Mouse (Mus musculus) liver, adult (tissue): Measurements from ENCODE around the gene Nkpd1.

Source experiments
- GATA4 ChIP-seq: IDR thresholded peaks from 2 replicates; pipeline ENCODE4 v1.6.1; 2014; ENCODE audit warnings: mild to moderate bottlenecking, low read length; ENCODE audit not compliant: insufficient replicate concordance

The Nkpd1 gene

DNA sequence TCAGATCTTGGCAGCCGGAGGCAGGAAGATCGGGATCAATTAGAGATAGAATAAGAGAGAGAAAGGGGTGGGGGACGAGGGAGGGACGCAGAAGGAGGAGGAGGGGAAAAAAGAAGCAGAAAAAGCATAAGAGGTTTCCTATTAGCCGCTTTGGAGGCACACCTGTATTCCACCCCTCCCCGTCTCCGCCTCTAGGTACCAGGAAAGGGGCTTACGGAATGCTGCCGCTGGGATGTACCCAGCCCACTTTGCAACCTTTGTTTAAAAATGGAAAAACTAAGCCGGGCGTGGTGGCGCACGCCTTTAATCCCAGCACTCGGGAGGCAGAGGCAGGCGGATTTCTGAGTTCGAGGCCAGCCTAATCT lies 56.1 kb downstream of the Nkpd1 start:
- TF ChIP-seq GATA4: no peak
